Mouse (Mus musculus) heart, embryonic 16.5 days (tissue): Measurements from ENCODE around the gene Ntm. TPM values are rescaled to one million over a fixed set of nuclear protein-coding genes. Genes with fewer than 3 reads are reported as not detected.

Experiments used
- ATAC-seq: fragments of 200-750 bp; cut with Nextera tagmentation; replicated peaks from 2 replicates; pipeline ENCODE4 v1.8.0; 2017; ENCODE audit warnings: moderate number of reproducible peaks; ENCODE audit not compliant: insufficient read depth, low FRiP score; ENCODE audit errors: extremely low read depth
- H3K27ac ChIP-seq: fragments of 300-500 bp; sonication (generic); 2 replicates; pipeline ENCODE4 v1.5.1; 2014; ENCODE audit warnings: mild to moderate bottlenecking, low read length, control low read depth, moderate library complexity
- H3K27me3 ChIP-seq: fragments of 300-500 bp; sonication (generic); 2 replicates; pipeline ENCODE4 v1.6.1; 2014; ENCODE audit warnings: low read length, mixed read lengths; ENCODE audit not compliant: control insufficient read depth, insufficient read depth
- H3K36me3 ChIP-seq: fragments of 300-500 bp; sonication (generic); 2 replicates; pipeline ENCODE4 v1.6.1; 2014; ENCODE audit not compliant: control insufficient read depth, insufficient read depth
- H3K4me1 ChIP-seq: fragments of 300-500 bp; sonication (generic); 2 replicates; pipeline ENCODE4 v1.6.1; 2014; ENCODE audit warnings: low read length, mixed read lengths; ENCODE audit not compliant: control insufficient read depth, insufficient read depth
- H3K4me2 ChIP-seq: fragments of 300-500 bp; sonication (generic); 2 replicates; pipeline ENCODE4 v1.6.1; 2014; ENCODE audit warnings: low read depth, mild to moderate bottlenecking, control low read depth, low read length
- H3K4me3 ChIP-seq: fragments of 300-500 bp; sonication (generic); 2 replicates; pipeline ENCODE4 v1.5.1; 2014; ENCODE audit warnings: mild to moderate bottlenecking, control low read depth, low read length
- H3K9ac ChIP-seq: fragments of 300-500 bp; sonication (generic); 2 replicates; pipeline ENCODE4 v1.6.1; 2014; ENCODE audit warnings: low read length, control low read depth
- H3K9me3 ChIP-seq: fragments of 300-500 bp; sonication (generic); replicated peaks from 2 replicates; pipeline ENCODE4 v1.6.1; 2016; ENCODE audit warnings: low read length; ENCODE audit not compliant: control insufficient read depth
- WGBS: fragments of 180-500 bp; shearing (Covaris S2); extraction: QIAGEN DNeasy Blood & Tissue Kit; methylation state at CpG from one replicate; pipeline ENCODE4 v1.1.7; 2014; 5-methylcytosine and 5-hydroxymethylcytosine counted together
- polyA plus RNA-seq: library from polyadenylated mRNA; unstranded; fragments of >200 nt; fragmentation: Nextera tagmentation; extraction: Ambion mirVana; gene quantifications from 2 replicates; pipeline ENCODE4 v1.2.1, GENCODE M21; 2015

The Ntm gene
- polyA plus RNA-seq, 1 experiment from 2014 or later = 23.6 TPM

GRCm38 (mm10) chr9:29954031-29954430 lies 8.9 kb downstream of the Ntm start:
- H3K9ac ChIP-seq = no peak overlapping the region
- no peak for ATAC-seq
- H3K27me3 ChIP-seq = no peaks in the 10 kb centered on the region
- H3K4me1 ChIP-seq = no peaks in the 10 kb centered on the region
- H3K4me2 ChIP-seq = no peak overlapping the region
- H3K9me3 ChIP-seq = no peaks in the 10 kb centered on the region
- H3K4me3 ChIP-seq = no peak overlapping the region
- no peak overlapping the region for H3K27ac ChIP-seq
- 68% methylated on average over 6 of the region's 6 CpGs for WGBS
- H3K36me3 ChIP-seq = no peaks in the 10 kb centered on the region

DNA sequence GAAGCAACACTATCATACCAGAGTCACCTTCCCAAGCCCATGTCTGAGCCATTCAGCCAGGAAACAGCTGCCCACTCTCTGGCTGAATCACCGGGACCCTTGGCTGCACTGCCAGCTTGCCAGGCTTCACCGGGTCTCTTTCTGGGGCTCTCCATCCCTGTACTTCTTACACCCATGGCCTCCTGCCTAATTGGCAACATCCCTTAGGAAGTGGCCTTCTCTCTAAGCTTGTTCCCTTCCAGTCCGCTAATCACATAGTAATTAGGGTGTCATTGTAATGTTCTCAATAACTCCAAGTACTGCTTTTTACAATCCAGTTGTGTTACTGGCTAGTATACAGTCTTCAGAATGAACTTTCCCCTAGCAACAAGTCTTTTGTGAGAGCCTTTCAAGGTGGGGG lies 13.9 kb downstream of the Ntm start:
- no peaks in the 10 kb centered on the region for H3K9me3 ChIP-seq
- H3K4me2 ChIP-seq = no peak overlapping the region
- H3K9ac ChIP-seq = no peak overlapping the region
- 84% methylated on average over 3 of the region's 3 CpGs for WGBS
- no peak for ATAC-seq
- no peaks in the 10 kb centered on the region for H3K4me1 ChIP-seq
- H3K27me3 ChIP-seq = no peaks in the 10 kb centered on the region
- H3K27ac ChIP-seq = no peak overlapping the region
- H3K36me3 ChIP-seq = no peaks in the 10 kb centered on the region
- no peak overlapping the region for H3K4me3 ChIP-seq

GRCm38 (mm10) chr9:29943209-29944070 lies 19.5 kb downstream of the Ntm start:
- Histone ChIP-seq H3K36me3 (no peaks in the 10 kb centered on the region), H3K9ac (peak overlapping the region; percentile 6; the same call in 1 of the 2 replicates), H3K4me2 (peak overlapping the region; percentile 59), H3K9me3 (no peaks in the 10 kb centered on the region), H3K27me3 (no peaks in the 10 kb centered on the region), H3K27ac (no peak overlapping the region), H3K4me3 (peak overlapping the region; percentile 30), H3K4me1 (no peaks in the 10 kb centered on the region)
- WGBS = 17% methylated on average over 20 of the region's 20 CpGs
- ATAC-seq = no peak

DNA sequence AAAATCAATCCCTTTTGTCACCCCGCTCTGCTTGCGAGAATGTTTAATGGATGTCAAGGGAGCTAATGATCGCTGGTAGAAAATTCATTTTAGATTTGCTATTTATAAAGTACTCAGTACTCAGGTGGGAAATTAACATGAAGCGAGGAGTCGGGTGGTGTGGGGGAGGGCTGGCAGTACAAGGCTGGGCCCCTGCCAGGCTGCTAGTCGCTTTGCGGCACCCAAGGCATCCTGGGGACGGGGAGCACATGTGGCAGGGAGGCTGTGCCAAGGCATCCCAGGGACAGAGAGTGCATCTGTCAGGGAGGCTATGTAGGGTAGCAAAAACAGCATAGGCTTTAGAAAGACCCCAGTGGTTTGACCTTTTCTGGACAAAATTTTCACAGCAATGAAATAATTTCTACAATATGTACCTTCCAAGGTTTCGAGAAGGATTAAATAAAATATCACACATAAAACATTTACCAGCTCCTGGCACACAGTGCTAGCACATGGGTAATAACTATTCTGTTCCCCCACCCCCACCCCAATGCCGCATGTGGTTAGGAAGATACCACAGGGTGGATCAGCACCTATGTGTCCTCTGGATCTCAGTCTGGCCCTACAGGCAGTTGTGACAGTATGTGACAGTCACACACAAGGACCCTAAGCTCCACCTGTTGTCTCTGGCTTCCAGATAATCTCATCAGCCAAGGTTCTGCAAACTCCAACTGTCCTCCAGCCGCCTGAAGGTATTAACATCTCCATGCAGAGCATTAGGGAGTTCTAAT lies 20.6 kb downstream of the Ntm start:
- Histone ChIP-seq H3K9ac (no peak overlapping the region), H3K9me3 (no peaks in the 10 kb centered on the region), H3K4me3 (no peak overlapping the region), H3K27me3 (no peaks in the 10 kb centered on the region), H3K27ac (no peak overlapping the region), H3K4me2 (no peak overlapping the region), H3K36me3 (no peaks in the 10 kb centered on the region), H3K4me1 (no peaks in the 10 kb centered on the region)
- WGBS = 57% methylated on average over 11 of the region's 11 CpGs
- 0 out of 2 replicates have a peak, but pooled peaks have one; percentile 65 for ATAC-seq

GRCm38 (mm10) chr9:29939517-29940034 lies 23.4 kb downstream of the Ntm start:
- H3K9me3 ChIP-seq = no peaks in the 10 kb centered on the region
- no peaks in the 10 kb centered on the region for H3K36me3 ChIP-seq
- H3K4me3 ChIP-seq = no peak overlapping the region
- no peak overlapping the region for H3K4me2 ChIP-seq
- H3K27ac ChIP-seq = no peak overlapping the region
- WGBS = 90% methylated on average over 16 of the region's 16 CpGs
- ATAC-seq = no peak
- H3K27me3 ChIP-seq = no peaks in the 10 kb centered on the region
- no peak overlapping the region for H3K9ac ChIP-seq
- no peaks in the 10 kb centered on the region for H3K4me1 ChIP-seq

GRCm38 (mm10) chr9:29928796-29929195 lies 34.1 kb downstream of the Ntm start:
- no peak for ATAC-seq

DNA sequence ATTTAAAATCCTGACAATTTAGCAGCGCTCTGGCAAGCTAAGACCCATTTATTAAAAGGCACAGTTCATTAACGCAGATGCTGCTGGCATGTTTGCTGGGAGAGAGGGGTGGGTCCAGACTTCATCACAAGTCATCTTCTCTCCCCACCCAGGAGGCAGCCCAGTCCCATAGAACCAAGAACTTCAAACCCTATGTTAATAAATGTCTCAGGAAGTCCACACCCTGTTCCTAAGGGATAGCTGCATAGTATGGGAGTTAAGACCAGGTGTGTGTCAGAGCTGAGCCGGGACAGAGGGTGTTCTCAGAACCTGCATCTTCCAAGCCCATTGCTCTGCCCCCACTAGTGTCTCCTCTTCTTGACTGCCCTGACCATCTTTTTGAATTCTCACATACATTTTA lies 37.6 kb downstream of the Ntm start:
- H3K4me3 ChIP-seq = no peak overlapping the region
- H3K9me3 ChIP-seq = no peaks in the 10 kb centered on the region
- H3K9ac ChIP-seq = no peak overlapping the region
- no peaks in the 10 kb centered on the region for H3K36me3 ChIP-seq
- no peak for ATAC-seq
- H3K4me2 ChIP-seq = no peak overlapping the region
- H3K4me1 ChIP-seq = no peaks in the 10 kb centered on the region
- no peak overlapping the region for H3K27ac ChIP-seq
- 80% methylated on average over 3 of the region's 3 CpGs for WGBS
- no peaks in the 10 kb centered on the region for H3K27me3 ChIP-seq

More at GRCm38 (mm10) chr9:29928796-29929195, 34.1 kb downstream of the Ntm start:
- H3K9ac ChIP-seq = no peak overlapping the region
- WGBS = 73% methylated on average over 4 of the region's 4 CpGs
- H3K36me3 ChIP-seq = no peaks in the 10 kb centered on the region
- H3K4me1 ChIP-seq = no peaks in the 10 kb centered on the region
- H3K27ac ChIP-seq = no peak overlapping the region
- H3K4me2 ChIP-seq = no peak overlapping the region
- H3K27me3 ChIP-seq = no peaks in the 10 kb centered on the region
- H3K9me3 ChIP-seq = no peaks in the 10 kb centered on the region
- no peak overlapping the region for H3K4me3 ChIP-seq

DNA sequence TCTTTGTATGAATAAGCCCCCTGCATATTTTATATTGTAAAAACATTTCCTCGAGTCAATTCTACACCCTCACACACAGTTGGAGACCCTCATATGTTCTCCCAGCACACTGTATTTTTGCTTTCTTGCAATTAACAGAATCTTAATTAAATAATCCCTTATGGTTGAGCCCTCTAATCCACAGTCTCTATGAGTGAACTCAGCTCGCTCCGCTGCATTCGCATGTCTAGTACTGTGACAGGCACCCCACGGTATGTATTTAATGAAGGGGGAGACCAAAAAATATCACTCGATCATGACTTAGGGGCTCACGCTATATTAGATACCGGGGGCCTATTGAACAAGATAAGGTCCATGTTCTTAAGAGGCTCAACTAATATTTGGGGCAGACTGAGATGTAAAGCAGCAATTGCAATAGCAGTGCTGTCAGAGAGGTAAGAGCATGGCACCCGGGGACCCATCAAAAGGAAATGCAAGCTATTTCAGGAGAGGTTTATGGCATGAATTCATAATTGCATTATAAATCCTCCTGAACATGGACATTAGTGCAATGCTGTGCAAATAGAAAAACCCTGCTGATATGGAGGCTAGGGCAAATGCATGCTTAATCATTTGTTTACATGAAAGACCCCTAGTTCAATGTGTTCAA lies 64.4 kb downstream of the Ntm start:
- no peak for ATAC-seq
- no peaks in the 10 kb centered on the region for H3K36me3 ChIP-seq
- no peaks in the 10 kb centered on the region for H3K4me1 ChIP-seq
- 83% methylated on average over 9 of the region's 9 CpGs for WGBS
- no peak overlapping the region for H3K4me3 ChIP-seq
- no peak overlapping the region for H3K27ac ChIP-seq
- no peak overlapping the region for H3K9ac ChIP-seq
- H3K9me3 ChIP-seq = no peaks in the 10 kb centered on the region
- H3K4me2 ChIP-seq = no peak overlapping the region
- no peaks in the 10 kb centered on the region for H3K27me3 ChIP-seq
